Mouse (Mus musculus) lung, postnatal 0 days (tissue): ENCODE data around the gene Banf1.

Experiments used
- CTCF ChIP-seq: IDR thresholded peaks from 2 replicates; pipeline ENCODE4 v1.5.1; 2016; ENCODE audit warnings: antibody characterized with exemption, mild to moderate bottlenecking
- EP300 ChIP-seq: IDR thresholded peaks from 2 replicates; pipeline ENCODE4 v1.6.1; 2016; ENCODE audit warnings: antibody characterized with exemption, mild to moderate bottlenecking, control low read depth

- TF ChIP-seq CTCF (no peak), EP300 (no peak)
Measured at GRCm38 (mm10) chr19:5409068-5409467, 42.1 kb upstream of the Banf1 start.
